Mouse (Mus musculus) C2C12 (cell line): ENCODE results near the gene Slc10a7.

Experiments
- CEBPB ChIP-seq: IDR thresholded peaks from one replicate; pipeline ENCODE4 v1.6.1; 2011; ENCODE audit warnings: low read depth, mild to moderate bottlenecking, control low read depth, moderate library complexity
- CTCF ChIP-seq: IDR thresholded peaks from one replicate; pipeline ENCODE4 v1.5.1; 2011; ENCODE audit not compliant: control insufficient read depth, insufficient read depth, insufficient read length
- FOSL1 ChIP-seq: IDR thresholded peaks from one replicate; pipeline ENCODE4 v1.8.0; 2011; ENCODE audit warnings: mild to moderate bottlenecking, low read length; ENCODE audit not compliant: poor library complexity, insufficient read depth, severe bottlenecking
- MAX ChIP-seq: IDR thresholded peaks from one replicate; pipeline ENCODE4 v1.6.1; 2011; ENCODE audit warnings: mild to moderate bottlenecking, control low read depth
- MYOD1 ChIP-seq: IDR thresholded peaks from one replicate; pipeline ENCODE4 v1.6.1; 2011; ENCODE audit warnings: low read depth; ENCODE audit not compliant: control insufficient read depth, insufficient read length
- MYOG ChIP-seq: IDR thresholded peaks from one replicate; pipeline ENCODE4 v1.6.1; 2011; ENCODE audit not compliant: control insufficient read depth, insufficient read length; ENCODE audit errors: extremely low read depth
- USF1 ChIP-seq: IDR thresholded peaks from one replicate; pipeline ENCODE4 v1.6.1; 2011; ENCODE audit warnings: low read depth, mild to moderate bottlenecking, control low read depth, moderate library complexity

- TF ChIP-seq CTCF, result no peak
- no peak for TF ChIP-seq USF1
- no peak for TF ChIP-seq MYOG
- no peak for TF ChIP-seq CEBPB
- no peak for TF ChIP-seq FOSL1
- TF ChIP-seq MAX, result no peak
- TF ChIP-seq MYOD1, result no peak
These were observed 948 bp downstream of the Slc10a7 start for GRCm38 (mm10) chr8:78510094-78510493.
